Mouse (Mus musculus): Measurements from ENCODE around the gene Pnliprp1. TPM values are rescaled to one million over a fixed set of nuclear protein-coding genes. Genes with fewer than 3 reads are reported as not detected.

The Pnliprp1 gene
- 0.19 TPM in 1 of 2 replicates, not detected in the other for polyA plus RNA-seq (2016; fragmentation: Nextera tagmentation; extraction: Ambion mirVana)

- WGBS = 55% methylated on average over 5 of the region's 5 CpGs
- H3K9me3 ChIP-seq = 0 out of 2 replicates have a peak, but pooled peaks cover 6% of the 10 kb centered on the region
- no peak within 1 kb of the TSS for H3K27ac ChIP-seq (replicated peaks)
- no peak within 1 kb of the TSS for H3K9ac ChIP-seq (replicated peaks)
- no peaks in the 10 kb centered on the region for H3K4me1 ChIP-seq
- H3K4me3 ChIP-seq = no peak within 1 kb of the TSS
- no peaks in the 10 kb centered on the region for H3K27me3 ChIP-seq
- ATAC-seq (ENCODE audit: low FRiP score, low read depth) = no peak
- no peak within 1 kb of the TSS for H3K4me2 ChIP-seq (replicated peaks)
- H3K36me3 ChIP-seq = no peaks in the 10 kb centered on the region
Observed at GRCm38 (mm10) chr19:58728445-58729031, at the start of gene Pnliprp1. Gene Pnliprp1 (plus strand): TSS chr19:58728887.

- Histone ChIP-seq H3K9ac (replicated peaks) (no peak overlapping the region), H3K4me2 (replicated peaks) (no peak overlapping the region), H3K36me3 (no peaks in the 10 kb centered on the region), H3K27me3 (no peaks in the 10 kb centered on the region), H3K9me3 (no peaks in the 10 kb centered on the region), H3K4me3 (no peak overlapping the region), H3K4me1 (no peaks in the 10 kb centered on the region), H3K27ac (replicated peaks) (no peak overlapping the region)
- 84% methylated on average over 1 of the region's 1 CpGs for WGBS
- no peak for ATAC-seq (ENCODE audit: low FRiP score, low read depth)
Observed at GRCm38 (mm10) chr19:58688933-58689332, 39.8 kb upstream of the Pnliprp1 start.

- Histone ChIP-seq H3K9ac (replicated peaks) (no peak overlapping the region), H3K27me3 (no peaks in the 10 kb centered on the region), H3K4me1 (no peaks in the 10 kb centered on the region), H3K4me3 (no peak overlapping the region), H3K9me3 (no peaks in the 10 kb centered on the region), H3K27ac (replicated peaks) (no peak overlapping the region), H3K4me2 (replicated peaks) (no peak overlapping the region), H3K36me3 (no peaks in the 10 kb centered on the region)
- no peak for ATAC-seq (ENCODE audit: low FRiP score, low read depth)
- 86% methylated on average over 3 of the region's 3 CpGs for WGBS
Observed at GRCm38 (mm10) chr19:58695314-58695713, 33.4 kb upstream of the Pnliprp1 start.

- H3K27ac ChIP-seq (replicated peaks) = no peak overlapping the region
- 78% methylated on average over 2 of the region's 2 CpGs for WGBS
- no peaks in the 10 kb centered on the region for H3K4me1 ChIP-seq
- no peak overlapping the region for H3K4me2 ChIP-seq (replicated peaks)
- H3K36me3 ChIP-seq = no peaks in the 10 kb centered on the region
- no peaks in the 10 kb centered on the region for H3K9me3 ChIP-seq
- no peaks in the 10 kb centered on the region for H3K27me3 ChIP-seq
- no peak for ATAC-seq (ENCODE audit: low FRiP score, low read depth)
- H3K4me3 ChIP-seq = no peak overlapping the region
- H3K9ac ChIP-seq (replicated peaks) = no peak overlapping the region
Observed at GRCm38 (mm10) chr19:58696235-58696634, 32.5 kb upstream of the Pnliprp1 start.

GRCm38 (mm10) chr19:58704556-58704955, 24.1 kb upstream of the Pnliprp1 start:
- H3K27me3 ChIP-seq = no peaks in the 10 kb centered on the region
- ATAC-seq (ENCODE audit: low FRiP score, low read depth) = no peak
- no peaks in the 10 kb centered on the region for H3K4me1 ChIP-seq
- no peak overlapping the region for H3K4me2 ChIP-seq (replicated peaks)
- H3K36me3 ChIP-seq = no peaks in the 10 kb centered on the region
- no peak overlapping the region for H3K9ac ChIP-seq (replicated peaks)
- H3K4me3 ChIP-seq = no peak overlapping the region
- no peak overlapping the region for H3K27ac ChIP-seq (replicated peaks)
- 84% methylated on average over 4 of the region's 4 CpGs for WGBS
- no peaks in the 10 kb centered on the region for H3K9me3 ChIP-seq

GRCm38 (mm10) chr19:58708611-58709010, 20.1 kb upstream of the Pnliprp1 start:
- Histone ChIP-seq H3K4me2 (replicated peaks) (no peak overlapping the region), H3K27me3 (no peaks in the 10 kb centered on the region), H3K27ac (replicated peaks) (no peak overlapping the region), H3K4me3 (no peak overlapping the region), H3K4me1 (no peaks in the 10 kb centered on the region), H3K36me3 (no peaks in the 10 kb centered on the region), H3K9ac (replicated peaks) (no peak overlapping the region), H3K9me3 (no peaks in the 10 kb centered on the region)
- ATAC-seq (ENCODE audit: low FRiP score, low read depth) = no peak
- 68% methylated on average over 3 of the region's 3 CpGs for whole genome bisulfite sequencing

GRCm38 (mm10) chr19:58717925-58718324, 10.8 kb upstream of the Pnliprp1 start:
- Histone ChIP-seq H3K4me1 (no peaks in the 10 kb centered on the region), H3K4me3 (no peak overlapping the region), H3K27me3 (no peaks in the 10 kb centered on the region), H3K36me3 (no peaks in the 10 kb centered on the region), H3K9me3 (no peaks in the 10 kb centered on the region), H3K27ac (replicated peaks) (no peak overlapping the region), H3K4me2 (replicated peaks) (no peak overlapping the region), H3K9ac (replicated peaks) (no peak overlapping the region)
- WGBS = 88% methylated on average over 4 of the region's 4 CpGs
- ATAC-seq (ENCODE audit: low FRiP score, low read depth) = no peak

- Histone ChIP-seq H3K27ac (replicated peaks) (no peak overlapping the region), H3K9ac (replicated peaks) (no peak overlapping the region), H3K36me3 (no peaks in the 10 kb centered on the region), H3K4me3 (no peak overlapping the region), H3K9me3 (0 out of 2 replicates have a peak, but pooled peaks cover 6% of the 10 kb centered on the region), H3K4me2 (replicated peaks) (no peak overlapping the region), H3K4me1 (no peaks in the 10 kb centered on the region), H3K27me3 (no peaks in the 10 kb centered on the region)
- ATAC-seq (ENCODE audit: low FRiP score, low read depth) = no peak
Observed at GRCm38 (mm10) chr19:58720439-58720838, 8.2 kb upstream of the Pnliprp1 start.

- no peaks in the 10 kb centered on the region for H3K27me3 ChIP-seq
- 90% methylated on average over 5 of the region's 5 CpGs for WGBS
- no peak overlapping the region for H3K4me2 ChIP-seq (replicated peaks)
- no peak overlapping the region for H3K4me3 ChIP-seq
- H3K9me3 ChIP-seq = 0 out of 2 replicates have a peak, but pooled peaks cover 6% of the 10 kb centered on the region
- H3K9ac ChIP-seq (replicated peaks) = no peak overlapping the region
- no peak overlapping the region for H3K27ac ChIP-seq (replicated peaks)
- no peaks in the 10 kb centered on the region for H3K4me1 ChIP-seq
- no peaks in the 10 kb centered on the region for H3K36me3 ChIP-seq
- ATAC-seq (ENCODE audit: low FRiP score, low read depth) = no peak
Observed at GRCm38 (mm10) chr19:58726551-58726950, 2.1 kb upstream of the Pnliprp1 start.

GRCm38 (mm10) chr19:58727756-58728155, 931 bp upstream of the Pnliprp1 start:
- H3K4me2 ChIP-seq (replicated peaks) = no peak overlapping the region
- 76% methylated on average over 5 of the region's 5 CpGs for WGBS
- H3K27ac ChIP-seq (replicated peaks) = no peak overlapping the region

GRCm38 (mm10) chr19:58733216-58733615, 4.5 kb downstream of the Pnliprp1 start:
- Histone ChIP-seq H3K4me1 (no peaks in the 10 kb centered on the region), H3K4me3 (no peak overlapping the region), H3K9me3 (no peaks in the 10 kb centered on the region), H3K9ac (replicated peaks) (no peak overlapping the region), H3K27me3 (no peaks in the 10 kb centered on the region), H3K36me3 (no peaks in the 10 kb centered on the region), H3K4me2 (replicated peaks) (no peak overlapping the region), H3K27ac (replicated peaks) (no peak overlapping the region)
- no peak for ATAC-seq (ENCODE audit: low FRiP score, low read depth)
- 90% methylated on average over 6 of the region's 6 CpGs for WGBS

More at GRCm38 (mm10) chr19:58727756-58728155, 931 bp upstream of the Pnliprp1 start:
- Histone ChIP-seq H3K9me3 (0 out of 2 replicates have a peak, but pooled peaks cover 6% of the 10 kb centered on the region), H3K36me3 (no peaks in the 10 kb centered on the region), H3K9ac (replicated peaks) (no peak overlapping the region), H3K4me3 (no peak overlapping the region), H3K4me1 (no peaks in the 10 kb centered on the region), H3K27me3 (no peaks in the 10 kb centered on the region)
- ATAC-seq (ENCODE audit: low FRiP score, low read depth) = no peak

GRCm38 (mm10) chr19:58738111-58738510, 9.4 kb downstream of the Pnliprp1 start:
- 86% methylated on average over 4 of the region's 4 CpGs for WGBS
- Histone ChIP-seq H3K27ac (replicated peaks) (no peak overlapping the region), H3K9ac (replicated peaks) (no peak overlapping the region), H3K9me3 (no peaks in the 10 kb centered on the region), H3K4me1 (no peaks in the 10 kb centered on the region), H3K27me3 (no peaks in the 10 kb centered on the region), H3K4me3 (no peak overlapping the region), H3K36me3 (no peaks in the 10 kb centered on the region), H3K4me2 (replicated peaks) (no peak overlapping the region)
- ATAC-seq (ENCODE audit: low FRiP score, low read depth) = no peak

- H3K4me2 ChIP-seq (replicated peaks) = no peak overlapping the region
- WGBS = 73% methylated on average over 6 of the region's 6 CpGs
- H3K36me3 ChIP-seq = no peaks in the 10 kb centered on the region
- H3K9me3 ChIP-seq = no peaks in the 10 kb centered on the region
- H3K4me3 ChIP-seq = no peak overlapping the region
- H3K9ac ChIP-seq (replicated peaks) = no peak overlapping the region
- H3K27me3 ChIP-seq = no peaks in the 10 kb centered on the region
- no peaks in the 10 kb centered on the region for H3K4me1 ChIP-seq
- H3K27ac ChIP-seq (replicated peaks) = no peak overlapping the region
- ATAC-seq (ENCODE audit: low FRiP score, low read depth) = no peak
Observed at GRCm38 (mm10) chr19:58741036-58741435, 12.3 kb downstream of the Pnliprp1 start.
